Mouse (Mus musculus): Measurements from ENCODE around the gene Slitrk1.
A peak's percentile ranks its signal among the peaks of the same experiment; 100 is the strongest.

Slitrk1 gene

GRCm38 (mm10) chr14:108913714-108914263 is at the start of gene Slitrk1:
Slitrk1 (minus strand) TSS chr14:108914158.
- peak; percentile 84 for DNase-seq

- DNase-seq: no peak
These were observed 21.8 kb upstream of the Slitrk1 start for GRCm38 (mm10) chr14:108935777-108936176.

- peak; percentile 4 for DNase-seq
These were observed 378 bp upstream of the Slitrk1 start for GRCm38 (mm10) chr14:108914336-108914735.

GRCm38 (mm10) chr14:108912876-108913490 is 975 bp downstream of the Slitrk1 start:
- DNase-seq: peak; percentile 11

- DNase-seq: peak; percentile 39
These were observed 1.7 kb downstream of the Slitrk1 start for GRCm38 (mm10) chr14:108912021-108912875.

GRCm38 (mm10) chr14:108911138-108911841 is 2.7 kb downstream of the Slitrk1 start:
- peak; percentile 14 for DNase-seq

GRCm38 (mm10) chr14:108910449-108911137 is 3.4 kb downstream of the Slitrk1 start:
- peak; percentile 39 for DNase-seq

GRCm38 (mm10) chr14:108909336-108909953 is 4.5 kb downstream of the Slitrk1 start:
- DNase-seq: peak; percentile 16

- no peak for DNase-seq
These were observed 15.4 kb downstream of the Slitrk1 start for GRCm38 (mm10) chr14:108898601-108899000.

GRCm38 (mm10) chr14:108895456-108895855 is 18.5 kb downstream of the Slitrk1 start:
- DNase-seq: no peak

- peak; percentile 5 for DNase-seq
These were observed 46.1 kb downstream of the Slitrk1 start for GRCm38 (mm10) chr14:108867816-108868215.

GRCm38 (mm10) chr14:108864631-108865030 is 49.3 kb downstream of the Slitrk1 start:
- DNase-seq: no peak

GRCm38 (mm10) chr14:108859310-108859709 is 54.6 kb downstream of the Slitrk1 start:
- DNase-seq: no peak
